Mouse (Mus musculus): Measurements from ENCODE around the gene Lpar2.

DNA sequence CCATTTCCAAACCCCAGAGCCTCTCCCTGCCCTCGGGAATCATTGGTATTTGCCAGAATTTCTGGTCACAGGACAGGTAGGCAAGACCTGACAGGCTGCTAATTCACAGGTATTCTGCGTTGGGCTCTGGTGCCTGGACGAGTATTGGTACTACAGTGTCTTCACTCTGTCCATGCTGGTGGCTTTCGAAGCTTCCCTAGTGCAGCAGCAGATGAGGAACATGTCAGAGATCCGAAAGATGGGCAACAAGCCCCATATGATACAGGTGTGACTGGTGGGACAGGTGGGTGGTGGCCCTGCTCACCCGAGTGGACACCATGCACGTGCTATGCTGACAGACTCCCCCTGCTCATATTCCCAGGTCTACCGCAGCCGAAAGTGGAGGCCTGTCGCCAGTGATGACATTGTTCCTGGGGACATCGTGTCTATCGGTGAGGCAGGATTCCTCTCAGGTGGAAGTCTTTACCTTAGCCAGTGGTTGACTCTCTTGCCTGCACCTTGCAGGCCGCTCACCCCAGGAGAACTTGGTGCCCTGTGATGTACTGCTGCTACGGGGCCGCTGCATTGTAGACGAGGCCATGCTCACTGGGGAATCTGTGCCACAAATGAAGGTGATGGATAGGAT is 25.4 kb upstream of the Lpar2 start:
- TF ChIP-seq POLR2A (IDR thresholded peaks at IDR 0.05; ENCODE audit: extremely low read depth, insufficient read depth, low read length) (no peak), CTCF (IDR thresholded peaks at IDR 0.05; ENCODE audit: extremely low read depth, insufficient read depth, low read length) (no peak)

Measured in cortical plate, adult 2 months (tissue).